Comparison of ENCODE assay signal across 8 mouse cellular contexts in the genomic region with DNA sequence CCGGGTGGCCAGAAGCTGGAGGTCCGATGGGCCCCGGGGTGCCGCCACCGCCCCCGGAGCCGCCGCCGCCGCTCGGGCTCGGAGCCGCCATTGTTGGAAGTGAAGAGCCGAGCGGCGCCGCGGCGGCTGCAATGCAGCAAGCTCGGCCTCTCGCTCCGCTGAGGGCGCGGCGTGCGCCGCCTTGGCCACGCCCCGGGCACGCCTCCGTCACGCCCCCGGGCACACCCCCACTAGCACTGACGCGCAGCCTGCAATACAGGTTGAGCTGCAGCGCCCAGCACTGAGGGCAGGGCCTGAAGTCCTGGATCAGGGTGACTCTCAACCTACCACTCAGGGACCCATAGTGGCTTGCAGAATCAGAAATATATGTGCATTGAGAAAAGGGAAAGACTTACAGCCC. TPM values are rescaled to one million over a fixed set of nuclear protein-coding genes. Genes with fewer than 3 reads are reported as not detected.
A peak's percentile ranks its signal among the peaks of the same experiment; 100 is the strongest.
DNase-seq lines count a peak whose midpoint lies in the region; ATAC-seq and TF ChIP-seq lines count a peak whose summit lies in the region.

A gene (minus strand): TSS at position 144 of the 400 bp plus-strand sequence.

- TF ChIP-seq POLR2A in bone marrow macrophage, adult 2 months (IDR thresholded peaks at IDR 0.05; ENCODE audit: borderline replicate concordance, low read depth, low read length): no peak
- peak; percentile 93 for TF ChIP-seq POLR2A in liver, adult 2 months (IDR thresholded peaks at IDR 0.05; ENCODE audit: extremely low read depth, insufficient read depth, low read length)
- peak; percentile 96 for TF ChIP-seq POLR2A in myocyte (IDR thresholded peaks at IDR 0.05; ENCODE audit: insufficient read length, low read depth)

- peak; percentile 94 for DNase-seq in A20 (ENCODE audit: low read depth, low spot score)
- DNase-seq in liver, adult 2 months (ENCODE audit: extremely low read depth, low read depth, low spot score): peak; percentile 78
- peak; percentile 96 for DNase-seq in splenic B cell, adult 2 months (ENCODE audit: low read depth, low spot score)

- H3K4me3 ChIP-seq in bone marrow macrophage, adult 2 months (ENCODE audit: insufficient read depth, low read length): peak within 1 kb of the TSS; percentile 77
- peak within 1 kb of the TSS; percentile 97 for H3K4me3 ChIP-seq in heart, embryonic 11.5 days (ENCODE audit: low read depth, low read length)
- H3K4me3 ChIP-seq in kidney, embryonic 16.5 days (ENCODE audit: low read length): peak within 1 kb of the TSS; percentile 80
- H3K4me3 ChIP-seq in liver, adult 2 months (ENCODE audit: insufficient read depth, low read depth, low read length): peak within 1 kb of the TSS; percentile 97
- H3K4me3 ChIP-seq in myocyte: peak within 1 kb of the TSS; percentile 40

- H3K27ac ChIP-seq in bone marrow macrophage, adult 2 months (ENCODE audit: insufficient read depth, low read depth, low read length): no peak within 1 kb of the TSS
- peak within 1 kb of the TSS; percentile 87 for H3K27ac ChIP-seq in heart, embryonic 11.5 days (ENCODE audit: low read depth, low read length)
- H3K27ac ChIP-seq in kidney, embryonic 16.5 days (ENCODE audit: low read length): peak within 1 kb of the TSS; percentile 75
- H3K27ac ChIP-seq in liver, adult 2 months (replicated peaks; ENCODE audit: insufficient read depth, low read depth, low read length): peak within 1 kb of the TSS; percentile 69

- H3K27me3 ChIP-seq in heart, embryonic 11.5 days (ENCODE audit: control insufficient read depth, insufficient read depth, low read length): no peaks in the 10 kb centered on the region
- no peaks in the 10 kb centered on the region for H3K27me3 ChIP-seq in kidney, embryonic 16.5 days (ENCODE audit: insufficient read depth, low read length)
- H3K27me3 ChIP-seq in liver, adult 2 months (ENCODE audit: control insufficient read depth, insufficient read depth, low read length): no peaks in the 10 kb centered on the region
- H3K27me3 ChIP-seq in myocyte (ENCODE audit: control insufficient read depth, insufficient read depth, insufficient read length): no peaks in the 10 kb centered on the region
- H3K27me3 ChIP-seq in splenic B cell, adult 2 months (ENCODE audit: control insufficient read depth, insufficient read depth, low read length, poor library complexity, severe bottlenecking): no peaks in the 10 kb centered on the region

- H3K79me2 ChIP-seq in liver, adult 2 months (ENCODE audit: control insufficient read depth, insufficient read depth, low read length): peaks cover 26% of the 10 kb centered on the region
- H3K79me2 ChIP-seq in myocyte (ENCODE audit: control insufficient read depth, insufficient read depth): peaks cover 45% of the 10 kb centered on the region

- WGBS in heart, embryonic 11.5 days (ENCODE audit: insufficient replicate concordance): under 1% methylated on average over 36 of the region's 36 CpGs
- under 1% methylated on average over 35 of the region's 36 CpGs for WGBS in kidney, embryonic 16.5 days
- 1% methylated on average over 36 of the region's 36 CpGs for WGBS in liver, adult 2 months

- no peaks in the 10 kb centered on the region for H3K36me3 ChIP-seq in heart, embryonic 11.5 days (ENCODE audit: control insufficient read depth, insufficient read depth, low read length)
- H3K36me3 ChIP-seq in kidney, embryonic 16.5 days (ENCODE audit: insufficient read depth, low read length): no peaks in the 10 kb centered on the region
- H3K36me3 ChIP-seq in liver, adult 2 months (ENCODE audit: control insufficient read depth, insufficient read depth, low read length): no peaks in the 10 kb centered on the region
- no peaks in the 10 kb centered on the region for H3K36me3 ChIP-seq in myocyte (ENCODE audit: control insufficient read depth, insufficient read depth)
- no peaks in the 10 kb centered on the region for H3K36me3 ChIP-seq in splenic B cell, adult 2 months (ENCODE audit: control insufficient read depth, insufficient read depth, low read length, poor library complexity, severe bottlenecking)

- H3K9ac ChIP-seq in heart, embryonic 11.5 days (ENCODE audit: low read depth, low read length): peak within 1 kb of the TSS; percentile 97
- H3K9ac ChIP-seq in kidney, embryonic 16.5 days (replicated peaks; ENCODE audit: low read length): peak within 1 kb of the TSS; percentile 97
- H3K9ac ChIP-seq in liver, adult 2 months (ENCODE audit: low read depth, low read length): peak within 1 kb of the TSS; percentile 98

- peaks cover 8% of the 10 kb centered on the region for H3K4me1 ChIP-seq in bone marrow macrophage, adult 2 months (ENCODE audit: control insufficient read depth, insufficient read depth, low read length)
- peaks cover 11% of the 10 kb centered on the region for H3K4me1 ChIP-seq in heart, embryonic 11.5 days (ENCODE audit: control insufficient read depth, insufficient read depth, low read length)
- peaks cover 14% of the 10 kb centered on the region for H3K4me1 ChIP-seq in kidney, embryonic 16.5 days (ENCODE audit: insufficient read depth, low read length)
- peaks cover 7% of the 10 kb centered on the region for H3K4me1 ChIP-seq in liver, adult 2 months (ENCODE audit: control insufficient read depth, insufficient read depth, low read length)

- no peak for TF ChIP-seq CTCF in bone marrow macrophage, adult 2 months (IDR thresholded peaks at IDR 0.05; ENCODE audit: low read depth, low read length)
- no peak for TF ChIP-seq CTCF in liver, adult 2 months (IDR thresholded peaks at IDR 0.05; ENCODE audit: low read depth, low read length)

- H3K4me2 ChIP-seq in heart, embryonic 11.5 days: peak within 1 kb of the TSS; percentile 82
- peak within 1 kb of the TSS; percentile 67 for H3K4me2 ChIP-seq in kidney, embryonic 16.5 days (replicated peaks; ENCODE audit: low read depth, low read length)
- H3K4me2 ChIP-seq in myocyte (ENCODE audit: low read depth): peak within 1 kb of the TSS; percentile 73

- no peaks in the 10 kb centered on the region for H3K9me3 ChIP-seq in heart, embryonic 11.5 days (replicated peaks; ENCODE audit: control insufficient read depth, low read length)
- H3K9me3 ChIP-seq in kidney, embryonic 16.5 days (ENCODE audit: low read length): no peaks in the 10 kb centered on the region

- H3ac ChIP-seq in myocyte (ENCODE audit: control insufficient read depth, insufficient read length): peak within 1 kb of the TSS; percentile 60

- peak; percentile 97 for ATAC-seq in erythroblast, adult 5-6 weeks (replicated peaks; ENCODE audit: low FRiP score, poor library complexity, severe bottlenecking)
- peak; percentile 99 for ATAC-seq in heart, embryonic 11.5 days (replicated peaks; ENCODE audit: insufficient number of reproducible peaks, low FRiP score, low TSS enrichment)
- peak; percentile 100 for ATAC-seq in kidney, embryonic 16.5 days (ENCODE audit: low FRiP score, low TSS enrichment)

TF ChIP-seq in myocyte, 11 proteins besides CTCF, POLR2A, EP300 and RAD21:
- TF ChIP-seq REST (IDR thresholded peaks at IDR 0.05; ENCODE audit: insufficient read depth, insufficient read length) (no peak), TCF3 (IDR thresholded peaks at IDR 0.05; ENCODE audit: insufficient read length, low read depth) (no peak), POLR2AphosphoS2 (IDR thresholded peaks at IDR 0.05; ENCODE audit: insufficient read length, low read depth) (peak; percentile 88), SRF (IDR thresholded peaks at IDR 0.05; ENCODE audit: control insufficient read depth, insufficient read length, low read depth) (peak; percentile 45), MYOG (IDR thresholded peaks at IDR 0.05; ENCODE audit: control insufficient read depth in 1 of 3, insufficient read depth in 1 of 3, insufficient read length in 2 of 3, low read depth in 2 of 3) (no peak)
TF ChIP-seq in myocyte: peak in this region for 2.

RNA-seq across cellular contexts. Expression of the gene that starts here (rescaled TPM):
- polyA plus RNA-seq in bone marrow macrophage, adult 2 months (2012; ENCODE audit: insufficient read depth, insufficient read length, missing spikeins): 29.1 and 31.8 TPM in 2 replicates
- 19.4 and 33.9 TPM in 2 replicates for total RNA-seq in erythroblast, adult 5-6 weeks (2015; ENCODE audit: low replicate concordance)
- 12.8 and 17.2 TPM in 2 replicates for total RNA-seq in erythroblast, adult 5-6 weeks (2017; ENCODE audit: low replicate concordance)
- polyA plus RNA-seq in heart, embryonic 11.5 days (2014; fragmentation: Nextera tagmentation; extraction: Ambion mirVana): 80.0 and 81.5 TPM in 2 replicates
- 60.2 and 63.9 TPM in 2 replicates for polyA plus RNA-seq in kidney, embryonic 16.5 days (2015; fragmentation: Nextera tagmentation; extraction: Ambion mirVana)
- total RNA-seq in liver, adult 2 months (2014; rRNA removed): 23.3 and 27.1 TPM in 2 replicates
- polyA plus RNA-seq in liver, adult 2 months (2012; rRNA removed): 11.4 and 11.6 TPM in 2 replicates
- 29.1 TPM for polyA plus RNA-seq in myocyte (2012; fragmentation: generic; extraction: Trizol)

Comparison
In these comparisons a context has a peak if more than half of its experiments do, and no peak if none do; other contexts are left out.
1. H3K4me3 ChIP-seq: peak in every context shown above with its lines; median percentile 97 in heart, embryonic 11.5 days; 97 in liver, adult 2 months; 80 in kidney, embryonic 16.5 days; 77 in bone marrow macrophage, adult 2 months; 40 in myocyte.